In genomic region chr5:74535240-74536021, GRCm38 (mm10) we compare ENCODE assay signal across 7 mouse cellular contexts. TPM values are rescaled to one million over a fixed set of nuclear protein-coding genes. Genes with fewer than 3 reads are reported as not detected.
DNase-seq lines count a peak whose midpoint lies in the region; ATAC-seq lines count a peak whose summit lies in the region.

Gene Fip1l1 (plus strand): TSS chr5:74535449.

- under 1% methylated on average over 73 of the region's 73 CpGs for WGBS in embryonic facial prominence, embryonic 10.5 days
- under 1% methylated on average over 73 of the region's 73 CpGs for WGBS in limb, embryonic 10.5 days
- WGBS in midbrain, embryonic 13.5 days, result under 1% methylated on average over 71 of the region's 73 CpGs

- peak within 1 kb of the TSS; percentile 87 for H3K4me3 ChIP-seq in embryonic facial prominence, embryonic 10.5 days
- peak within 1 kb of the TSS; percentile 82 for H3K4me3 ChIP-seq in limb, embryonic 10.5 days
- peak within 1 kb of the TSS; percentile 93 for H3K4me3 ChIP-seq in midbrain, embryonic 13.5 days (replicated peaks)

- H3K4me1 ChIP-seq in embryonic facial prominence, embryonic 10.5 days, result peaks cover 34% of the 10 kb centered on the region
- peaks cover 33% of the 10 kb centered on the region for H3K4me1 ChIP-seq in limb, embryonic 10.5 days
- peaks cover 37% of the 10 kb centered on the region for H3K4me1 ChIP-seq in midbrain, embryonic 13.5 days (replicated peaks)

- peak within 1 kb of the TSS; percentile 73 for H3K4me2 ChIP-seq in midbrain, embryonic 13.5 days (replicated peaks)

- peak within 1 kb of the TSS; percentile 98 for H3K27ac ChIP-seq in embryonic facial prominence, embryonic 10.5 days (replicated peaks)
- H3K27ac ChIP-seq in limb, embryonic 10.5 days, result peak within 1 kb of the TSS; percentile 96
- H3K27ac ChIP-seq in midbrain, embryonic 13.5 days, result peak within 1 kb of the TSS; percentile 95

- peak; percentile 66 for ATAC-seq in granulocyte monocyte progenitor cell, adult 5-6 weeks (replicated peaks; ENCODE audit: poor library complexity, severe bottlenecking)
- peak; percentile 88 for ATAC-seq in midbrain, embryonic 13.5 days

- H3K9me3 ChIP-seq in embryonic facial prominence, embryonic 10.5 days, result no peaks in the 10 kb centered on the region
- H3K9me3 ChIP-seq in limb, embryonic 10.5 days (replicated peaks), result no peaks in the 10 kb centered on the region
- no peaks in the 10 kb centered on the region for H3K9me3 ChIP-seq in midbrain, embryonic 13.5 days

- peak; percentile 93 for DNase-seq in adrenal gland, postnatal 10 days
- peak; percentile 98 for DNase-seq in embryonic facial prominence, embryonic 10.5 days (ENCODE audit: low spot score)
- peak; percentile 85 for DNase-seq in kidney, adult 11 months
- peak; percentile 98 for DNase-seq in limb, embryonic 10.5 days (ENCODE audit: low spot score)
- peak; percentile 90 for DNase-seq in spleen, adult 12 weeks (ENCODE audit: low spot score)

- no peaks in the 10 kb centered on the region for H3K27me3 ChIP-seq in embryonic facial prominence, embryonic 10.5 days (replicated peaks; ENCODE audit: low read depth, poor library complexity, severe bottlenecking)
- H3K27me3 ChIP-seq in limb, embryonic 10.5 days (ENCODE audit: low read depth, poor library complexity, severe bottlenecking), result no peaks in the 10 kb centered on the region
- H3K27me3 ChIP-seq in midbrain, embryonic 13.5 days, result no peaks in the 10 kb centered on the region

- peaks cover 26% of the 10 kb centered on the region for H3K36me3 ChIP-seq in embryonic facial prominence, embryonic 10.5 days (replicated peaks)
- peaks cover 30% of the 10 kb centered on the region for H3K36me3 ChIP-seq in limb, embryonic 10.5 days
- H3K36me3 ChIP-seq in midbrain, embryonic 13.5 days, result 0 out of 2 replicates have a peak, but pooled peaks cover 3% of the 10 kb centered on the region

- H3K9ac ChIP-seq in midbrain, embryonic 13.5 days (replicated peaks), result peak within 1 kb of the TSS; percentile 96

RNA-seq across cellular contexts. Expression of gene Fip1l1, which starts in this region (rescaled TPM):
- total RNA-seq in adrenal gland, postnatal 10 days (2021), result 10 to 100 TPM; 51.4 to 56.7 TPM
- 112 and 119 TPM in 2 replicates for polyA plus RNA-seq in embryonic facial prominence, embryonic 10.5 days (2016; fragmentation: Nextera tagmentation; extraction: Ambion mirVana)
- total RNA-seq in granulocyte monocyte progenitor cell, adult 5-6 weeks (2014; fragmentation: Nextera tagmentation), result 73.4 and 81.1 TPM in 2 replicates
- 114 and 130 TPM in 2 replicates for total RNA-seq in granulocyte monocyte progenitor cell, adult 5-6 weeks (2017)
- 118 and 141 TPM in 2 replicates for polyA plus RNA-seq in limb, embryonic 10.5 days (2016; fragmentation: Nextera tagmentation; extraction: Ambion mirVana)
- polyA plus RNA-seq in midbrain, embryonic 13.5 days (2015; fragmentation: Nextera tagmentation; extraction: Ambion mirVana), result 85.1 and 88.1 TPM in 2 replicates

Comparison
In these comparisons a context has a peak if more than half of its experiments do, and no peak if none do; other contexts are left out.
1. Peak in every context shown above with its lines: DNase-seq, ATAC-seq, H3K4me3 ChIP-seq and H3K27ac ChIP-seq.